Mouse (Mus musculus) G1E (cell line): ENCODE results near the gene Gm3238. TPM values are rescaled to one million over a fixed set of nuclear protein-coding genes. Genes with fewer than 3 reads are reported as not detected.
"Not testable (repeated sequence)": the region's sequence is repeated elsewhere in the genome, so short reads cannot be mapped to it uniquely, and the experiment has no call there.

ENCODE experiments used
- ATAC-seq: 2 replicates; pipeline ENCODE4 v1.8.0; 2016; ENCODE audit warnings: mild to moderate bottlenecking; ENCODE audit not compliant: insufficient number of reproducible peaks, poor library complexity, low FRiP score, severe bottlenecking; ENCODE audit errors: extremely low read depth
- DNase-seq: peaks from one replicate; pipeline ENCODE4 v3.0.0; 2012; ENCODE audit warnings: low spot score
- H3K27me3 ChIP-seq: 2 replicates; pipeline ENCODE4 v1.6.1; 2012; ENCODE audit warnings: mild to moderate bottlenecking, low read length, inconsistent platforms; ENCODE audit not compliant: insufficient read depth
- H3K36me3 ChIP-seq: replicated peaks from 2 replicates; pipeline ENCODE3; 2012; ENCODE audit warnings: mild to moderate bottlenecking, inconsistent platforms
- H3K4me1 ChIP-seq: 2 replicates; pipeline ENCODE4 v1.6.1; 2012; ENCODE audit warnings: low read depth, low read length, inconsistent platforms, mixed read lengths; ENCODE audit not compliant: insufficient read depth
- H3K4me3 ChIP-seq: 2 replicates; pipeline ENCODE4 v1.5.1; 2012; ENCODE audit warnings: low read depth, mild to moderate bottlenecking, inconsistent platforms, low read length, moderate library complexity, mixed read lengths
- H3K9me3 ChIP-seq: replicated peaks from 2 replicates; pipeline ENCODE4 v1.6.1; 2012; ENCODE audit warnings: inconsistent platforms
- CTCF ChIP-seq: IDR thresholded peaks from 2 replicates; pipeline ENCODE4 v1.5.1; 2012; ENCODE audit warnings: low read depth, low read length, inconsistent platforms, mixed read lengths
- GATA1 ChIP-seq: IDR thresholded peaks from 2 replicates; pipeline ENCODE4 v1.6.1; 2012; ENCODE audit warnings: borderline replicate concordance, low read length, inconsistent platforms, mixed read lengths
- GATA2 ChIP-seq: IDR thresholded peaks from 2 replicates; pipeline ENCODE4 v1.6.1; 2012; ENCODE audit warnings: low read depth, low read length, inconsistent platforms, borderline replicate concordance
- POLR2AphosphoS5 ChIP-seq: IDR thresholded peaks from 2 replicates; pipeline ENCODE4 v1.6.1; 2012; ENCODE audit warnings: low read depth, low read length, inconsistent platforms; ENCODE audit not compliant: insufficient replicate concordance
- TAL1 ChIP-seq: conservative IDR thresholded peaks from 2 replicates; pipeline ENCODE4 v1.6.1; 2012; ENCODE audit warnings: low read depth, low read length, inconsistent platforms, mixed read lengths
- polyA plus RNA-seq: library from polyadenylated mRNA; stranded (reverse); fragments of >175 nt; gene quantifications from 2 replicates; pipeline ENCODE4 v1.2.3, GENCODE M21; 2012
- total RNA-seq, 2 experiments: library from RNA; stranded (forward) in 1 of 2; stranded (reverse) in 1 of 2; fragments of 200-1000 nt in 1 of 2; fragments of >200 nt in 1 of 2; fragmentation: Nextera tagmentation in 1 of 2; gene quantifications; 2 replicates each; pipeline ENCODE4 v1.2.3; 2014 to 2017

The Gm3238 gene
- total RNA-seq (2014; fragmentation: Nextera tagmentation) (not detected in 2 replicates), total RNA-seq (2017) (0.22 TPM in 1 of 2 replicates, not detected in the other), polyA plus RNA-seq (not detected in 2 replicates)

DNA sequence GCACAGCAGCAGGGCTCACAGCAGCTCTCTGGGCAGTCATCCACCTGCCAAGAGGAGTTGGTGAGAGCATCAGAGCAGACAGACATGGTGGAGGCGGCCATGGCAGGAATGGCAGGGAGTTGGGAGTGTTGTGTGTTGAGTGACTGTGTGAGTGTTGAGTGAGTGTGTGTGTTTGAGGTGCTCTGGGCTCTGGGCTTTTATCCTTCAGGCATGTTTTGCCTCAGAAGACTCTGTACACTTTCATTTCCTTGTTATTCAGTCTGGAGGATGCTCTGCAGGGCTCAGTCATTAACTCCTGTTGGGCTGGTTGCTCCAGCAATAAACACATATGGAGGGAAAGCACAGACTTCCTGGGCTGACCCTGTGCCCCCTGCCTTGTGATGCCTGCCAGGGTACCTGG, at the start of gene Gm3238:
TSS of gene Gm3238 (minus strand) at position 101 of the 400 bp plus-strand sequence.
- H3K36me3 ChIP-seq, H3K27me3 ChIP-seq, ATAC-seq, H3K9me3 ChIP-seq, H3K4me1 ChIP-seq, H3K4me3 ChIP-seq, DNase-seq: not testable (repeated sequence)

DNA sequence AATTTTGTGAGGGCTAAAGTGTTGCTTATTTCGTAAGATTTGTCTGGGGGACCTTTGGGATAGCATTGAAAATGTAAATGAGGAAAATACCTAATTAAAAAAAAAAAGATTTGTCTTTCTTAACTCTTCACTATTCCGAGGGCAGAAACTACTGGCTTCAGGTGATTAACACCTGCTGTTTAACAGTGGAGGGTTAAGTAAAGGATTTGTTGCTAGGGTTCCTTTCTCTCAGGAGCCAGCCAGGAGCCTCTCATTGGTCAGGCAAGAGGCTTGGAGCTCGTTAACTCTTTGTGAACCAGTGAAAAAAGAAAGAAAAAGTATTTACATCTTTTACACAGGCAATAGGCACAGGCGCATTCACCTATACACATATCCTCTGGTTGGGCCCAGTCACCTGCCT, 48.1 kb upstream of the Gm3238 start:
- no peak for ATAC-seq
- Histone ChIP-seq H3K4me1 (peaks cover 4% of the 10 kb centered on the region; the same call in 1 of the 2 replicates), H3K9me3 (0 out of 2 replicates have a peak, but pooled peaks cover 3% of the 10 kb centered on the region), H3K4me3 (no peak overlapping the region), H3K27me3 (peaks cover 11% of the 10 kb centered on the region), H3K36me3 (no peaks in the 10 kb centered on the region)
- TF ChIP-seq TAL1 (no peak), GATA2 (no peak), CTCF (no peak), GATA1 (no peak), POLR2AphosphoS5 (no peak)
- no peak for DNase-seq

DNA sequence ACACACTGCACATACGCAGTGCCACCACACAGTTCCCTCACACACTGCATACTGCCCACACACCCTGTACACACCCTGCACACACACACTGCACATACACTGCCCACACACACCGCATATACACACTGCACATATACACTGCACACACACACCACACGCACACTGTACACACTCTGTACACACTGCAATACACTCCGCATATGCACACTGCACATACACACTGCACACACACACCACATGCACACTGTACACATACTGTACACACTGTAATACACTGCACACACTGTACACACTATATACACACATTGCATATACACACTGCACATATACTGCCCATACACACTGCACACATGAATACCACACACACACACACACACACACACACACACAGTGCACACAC, 47.4 kb upstream of the Gm3238 start:
- peaks cover 4% of the 10 kb centered on the region; the same call in 1 of the 2 replicates for H3K4me1 ChIP-seq
- no peak for TF ChIP-seq TAL1
- TF ChIP-seq GATA1: no peak
- TF ChIP-seq CTCF: no peak
- TF ChIP-seq GATA2: no peak
- TF ChIP-seq POLR2AphosphoS5: no peak
- no peak for ATAC-seq
- H3K27me3 ChIP-seq: peaks cover 11% of the 10 kb centered on the region
- H3K36me3 ChIP-seq: no peaks in the 10 kb centered on the region
- 0 out of 2 replicates have a peak, but pooled peaks cover 3% of the 10 kb centered on the region for H3K9me3 ChIP-seq
- no peak overlapping the region; the same call in 1 of the 2 replicates for H3K4me3 ChIP-seq
- DNase-seq: no peak

DNA sequence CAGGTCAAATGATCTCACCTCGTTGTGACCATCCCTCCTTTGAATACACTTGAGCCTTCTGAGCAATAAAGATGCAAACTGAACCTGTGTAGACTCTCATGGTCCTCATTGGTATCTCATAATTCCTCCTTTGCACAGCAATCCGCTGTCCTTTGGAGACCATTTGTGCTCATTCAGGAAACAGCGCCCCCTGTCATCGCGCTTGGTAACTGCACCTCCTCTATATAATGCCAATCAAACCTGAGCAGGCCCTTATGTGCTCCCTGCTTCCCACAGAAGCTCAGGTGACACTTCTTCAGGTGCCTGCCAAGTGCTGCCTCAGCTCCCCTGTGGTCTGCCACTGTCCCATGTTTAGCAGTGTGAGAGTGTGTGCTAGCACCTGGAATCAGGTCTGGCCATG, 44.4 kb upstream of the Gm3238 start:
- DNase-seq (no peak), ATAC-seq (no peak)
- 0 out of 2 replicates have a peak, but pooled peaks cover 3% of the 10 kb centered on the region for H3K9me3 ChIP-seq
- no peak overlapping the region for H3K4me3 ChIP-seq
- no peaks in the 10 kb centered on the region for H3K36me3 ChIP-seq
- H3K4me1 ChIP-seq: peaks cover 4% of the 10 kb centered on the region; the same call in 1 of the 2 replicates
- TF ChIP-seq CTCF (peak; percentile 73; the same call in 1 of the 2 replicates), GATA2 (no peak)
- H3K27me3 ChIP-seq: peaks cover 7% of the 10 kb centered on the region

DNA sequence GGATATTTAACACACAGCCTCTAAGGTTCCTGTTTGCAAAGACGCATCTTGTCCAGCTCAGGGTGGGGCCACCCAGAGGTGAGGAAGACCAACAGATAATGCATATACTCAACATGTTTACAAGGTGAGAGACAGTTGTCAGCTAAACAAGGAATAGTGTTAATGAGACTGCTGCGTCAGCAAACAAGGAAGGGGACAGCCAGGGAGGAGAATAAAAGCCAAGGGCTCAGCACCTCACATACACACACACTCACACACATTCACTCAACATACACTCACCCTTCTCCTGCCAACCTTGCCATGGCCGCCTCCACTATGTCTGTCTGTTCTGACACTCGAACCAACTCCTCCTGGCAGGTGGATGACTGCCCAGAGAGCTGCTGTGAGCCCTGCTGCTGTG, 43.3 kb upstream of the Gm3238 start, which contains the start of gene Gm2696:
TSS of gene Gm2696 (plus strand) at position 301 of the 400 bp plus-strand sequence.
- Histone ChIP-seq H3K36me3 (no peaks in the 10 kb centered on the region), H3K9me3 (0 out of 2 replicates have a peak, but pooled peaks cover 3% of the 10 kb centered on the region), H3K4me1 (peaks cover 4% of the 10 kb centered on the region; the same call in 1 of the 2 replicates), H3K27me3 (peaks cover 7% of the 10 kb centered on the region), H3K4me3 (no peak within 1 kb of the TSS)
- ATAC-seq: no peak
- DNase-seq: no peak
- TF ChIP-seq TAL1: no peak
- no peak for TF ChIP-seq GATA2
- TF ChIP-seq POLR2AphosphoS5: no peak
- no peak for TF ChIP-seq GATA1
- TF ChIP-seq CTCF: no peak

DNA sequence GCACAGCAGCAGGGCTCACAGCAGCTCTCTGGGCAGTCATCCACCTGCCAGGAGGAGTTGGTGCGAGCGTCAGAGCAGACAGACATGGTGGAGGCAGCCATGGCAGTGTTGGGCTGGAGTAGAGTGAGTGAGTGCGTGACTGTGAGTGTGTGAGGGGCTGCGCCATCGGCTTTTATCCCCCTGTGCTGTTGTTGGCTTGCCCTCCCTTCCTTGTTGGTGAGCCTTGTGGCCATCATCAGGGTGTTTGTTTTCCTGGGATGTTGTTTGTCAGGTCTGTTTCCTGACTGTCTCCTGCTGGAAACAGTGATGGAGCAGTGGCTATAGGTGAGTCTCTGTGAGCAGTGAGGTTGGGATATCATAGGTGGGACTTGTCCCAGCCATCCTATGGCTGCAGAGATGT, 40.6 kb upstream of the Gm3238 start, which contains the start of gene Gm9507:
TSS of gene Gm9507 (minus strand) at position 101 of the 400 bp plus-strand sequence.
- Histone ChIP-seq H3K4me3 (no peak within 1 kb of the TSS), H3K4me1 (no peaks in the 10 kb centered on the region)
- ATAC-seq: no peak

DNA sequence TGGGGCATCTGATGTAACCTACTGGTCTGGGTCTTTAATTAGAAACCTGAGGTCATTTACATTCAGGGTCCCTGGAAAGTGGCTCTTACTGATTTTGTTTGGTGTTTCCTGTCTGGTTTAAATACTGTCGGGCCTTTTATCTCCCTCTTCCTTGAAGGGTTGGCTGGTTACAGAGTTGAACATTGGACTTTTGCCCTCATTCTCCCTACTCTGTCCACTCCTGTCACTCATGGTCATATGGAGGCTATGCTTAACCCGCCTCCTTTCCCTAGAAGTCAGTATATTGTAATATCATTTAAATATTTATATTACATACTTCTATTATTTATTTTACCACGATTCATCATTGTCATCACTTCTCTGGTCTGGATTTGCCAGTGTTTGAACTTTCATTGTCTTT, 33.0 kb upstream of the Gm3238 start:
- no peaks in the 10 kb centered on the region for H3K36me3 ChIP-seq
- no peak overlapping the region for H3K4me3 ChIP-seq
- H3K9me3 ChIP-seq: no peaks in the 10 kb centered on the region
- ATAC-seq (no peak), DNase-seq (no peak)
- no peaks in the 10 kb centered on the region for H3K4me1 ChIP-seq
- no peak for TF ChIP-seq GATA2
- no peak for TF ChIP-seq POLR2AphosphoS5
- no peak for TF ChIP-seq TAL1
- TF ChIP-seq CTCF: no peak
- TF ChIP-seq GATA1: no peak
- peaks cover 4% of the 10 kb centered on the region; the same call in 1 of the 2 replicates for H3K27me3 ChIP-seq

More for the DNA sequence above, 40.6 kb upstream of the Gm3238 start, which contains the start of gene Gm9507:
- TF ChIP-seq POLR2AphosphoS5 (no peak), GATA2 (no peak), TAL1 (no peak), CTCF (no peak), GATA1 (no peak)
- no peak for DNase-seq
- Histone ChIP-seq H3K36me3 (no peaks in the 10 kb centered on the region), H3K9me3 (no peaks in the 10 kb centered on the region), H3K27me3 (no peaks in the 10 kb centered on the region)
